Mouse (Mus musculus) heart, postnatal 0 days (tissue): ENCODE data around the gene Mnat1.
"Not testable (repeated sequence)": the region's sequence is repeated elsewhere in the genome, so short reads cannot be mapped to it uniquely, and the experiment has no call there.

ENCODE experiments used
- CTCF ChIP-seq: IDR thresholded peaks from 2 replicates; pipeline ENCODE4 v1.5.1; 2016; ENCODE audit warnings: antibody characterized with exemption, control low read depth, low read depth
- EP300 ChIP-seq: IDR thresholded peaks from 2 replicates; pipeline ENCODE4 v1.6.1; 2016; ENCODE audit warnings: antibody characterized with exemption, low read depth

GRCm38 (mm10) chr12:73096177-73096576 lies 27.3 kb upstream of the Mnat1 start:
- not testable (repeated sequence) for TF ChIP-seq CTCF, EP300
